Mouse (Mus musculus): Measurements from ENCODE around the gene Sh3rf3.

- no peak for TF ChIP-seq CTCF (IDR thresholded peaks at IDR 0.05; ENCODE audit: borderline replicate concordance, insufficient read depth, low read length)
- no peak for TF ChIP-seq POLR2A (IDR thresholded peaks at IDR 0.05; ENCODE audit: low read depth, low read length)
Observed at GRCm38 (mm10) chr10:59114535-59115291, 301.6 kb downstream of the Sh3rf3 start.
